Mouse (Mus musculus) midbrain, embryonic 12.5 days (tissue): ENCODE measurements around the gene Zfand4. TPM values are rescaled to one million over a fixed set of nuclear protein-coding genes. Genes with fewer than 3 reads are reported as not detected.
A peak's percentile ranks its signal among the peaks of the same experiment; 100 is the strongest.
"Not testable (repeated sequence)": the region's sequence is repeated elsewhere in the genome, so short reads cannot be mapped to it uniquely, and the experiment has no call there.

Experiments
- ATAC-seq: fragments of 200-750 bp; cut with Nextera tagmentation; 2 replicates; pipeline ENCODE4 v1.8.0; 2017; ENCODE audit warnings: low read depth, moderate TSS enrichment, moderate library complexity; ENCODE audit not compliant: low FRiP score
- H3K27ac ChIP-seq: fragments of 300-500 bp; sonication (generic); replicated peaks from 2 replicates; pipeline ENCODE4 v1.5.1; 2016; ENCODE audit warnings: mild to moderate bottlenecking
- H3K27me3 ChIP-seq: fragments of 300-500 bp; sonication (generic); 2 replicates; pipeline ENCODE4 v1.6.1; 2016; ENCODE audit warnings: mild to moderate bottlenecking
- H3K36me3 ChIP-seq: fragments of 300-500 bp; sonication (generic); 2 replicates; pipeline ENCODE4 v1.6.1; 2016
- H3K4me1 ChIP-seq: fragments of 300-500 bp; sonication (generic); 2 replicates; pipeline ENCODE4 v1.6.1; 2016
- H3K4me2 ChIP-seq: fragments of 300-500 bp; sonication (generic); replicated peaks from 2 replicates; pipeline ENCODE4 v1.6.1; 2016; ENCODE audit warnings: mild to moderate bottlenecking, moderate library complexity
- H3K4me3 ChIP-seq: fragments of 300-500 bp; sonication (generic); 2 replicates; pipeline ENCODE4 v1.5.1; 2016; ENCODE audit warnings: mild to moderate bottlenecking
- H3K9ac ChIP-seq: fragments of 300-500 bp; sonication (generic); replicated peaks from 2 replicates; pipeline ENCODE4 v1.6.1; 2016; ENCODE audit warnings: mild to moderate bottlenecking, moderate library complexity
- H3K9me3 ChIP-seq: fragments of 300-500 bp; sonication (generic); 2 replicates; pipeline ENCODE4 v1.6.1; 2016; ENCODE audit warnings: mild to moderate bottlenecking
- WGBS: fragments of 180-500 bp; shearing (Covaris S2); methylation state at CpG from one replicate; pipeline ENCODE4 v1.1.7; 2016; 5-methylcytosine and 5-hydroxymethylcytosine counted together
- polyA plus RNA-seq: library from polyadenylated mRNA; unstranded; fragments of >200 nt; fragmentation: Nextera tagmentation; extraction: Ambion mirVana; gene quantifications from 2 replicates; pipeline ENCODE4 v1.2.1, GENCODE M21; 2016

Gene Zfand4
- polyA plus RNA-seq, 1 experiment from 2014 or later, result 12.3 TPM

DNA sequence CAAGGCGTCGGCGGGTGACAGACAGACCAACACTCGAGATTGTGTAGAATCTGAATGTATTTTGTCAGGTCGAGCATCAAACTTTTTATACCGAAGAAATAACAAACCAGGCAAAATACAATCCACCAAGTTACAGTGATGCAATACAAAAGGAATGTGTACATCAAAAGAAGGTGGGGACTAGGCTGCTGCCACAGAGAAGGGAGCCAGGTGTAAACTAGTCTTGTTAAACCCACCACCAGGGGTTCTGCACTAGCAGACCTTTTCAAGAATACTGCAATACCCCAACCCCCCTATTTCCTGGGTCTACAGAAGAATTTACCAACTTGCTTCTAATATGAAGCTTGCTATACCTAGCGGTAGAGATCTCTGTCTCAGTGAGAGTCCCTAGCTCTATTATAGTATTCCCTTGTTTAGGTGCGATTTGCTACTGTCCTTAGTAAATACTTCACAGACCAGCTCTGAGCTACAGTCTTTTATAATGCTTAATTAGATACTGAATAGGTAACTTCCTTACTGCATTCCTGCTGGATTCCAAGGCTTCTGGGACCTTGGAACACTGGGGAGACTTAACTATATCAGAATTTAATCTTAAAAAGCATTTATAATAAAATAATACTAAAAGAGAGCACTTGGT is 92.4 kb downstream of the Zfand4 start:
- H3K27me3 ChIP-seq, H3K27ac ChIP-seq, H3K4me2 ChIP-seq, H3K9ac ChIP-seq, H3K4me1 ChIP-seq, H3K4me3 ChIP-seq, ATAC-seq, H3K9me3 ChIP-seq, H3K36me3 ChIP-seq: not testable (repeated sequence)
- WGBS, result 73% methylated on average over 8 of the region's 8 CpGs

DNA sequence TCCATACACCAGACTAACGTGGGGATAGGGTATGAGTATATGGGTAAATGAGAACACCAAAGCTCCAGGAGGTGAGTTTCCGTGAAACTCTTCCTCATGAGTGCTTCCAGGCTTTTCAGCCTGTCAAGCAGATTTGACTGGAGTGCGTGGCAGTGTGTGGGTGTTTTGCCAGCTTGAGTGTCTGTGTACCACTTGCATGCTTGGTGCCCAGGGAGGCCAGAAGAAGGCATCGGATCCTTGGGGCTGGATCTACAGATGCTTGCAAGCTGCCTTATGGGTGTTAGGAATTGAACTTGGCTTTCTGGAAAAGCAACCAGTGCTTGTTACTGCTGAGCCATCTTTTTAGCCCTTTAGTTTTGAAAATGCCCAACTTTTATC is 92.9 kb downstream of the Zfand4 start:
- Histone ChIP-seq H3K4me2 (no peak overlapping the region), H3K27ac (no peak overlapping the region), H3K4me1 (no peaks in the 10 kb centered on the region), H3K4me3 (no peak overlapping the region), H3K9ac (no peak overlapping the region), H3K36me3 (no peaks in the 10 kb centered on the region), H3K9me3 (no peaks in the 10 kb centered on the region), H3K27me3 (no peaks in the 10 kb centered on the region)
- WGBS, result 77% methylated on average over 4 of the region's 4 CpGs
- no peak for ATAC-seq

DNA sequence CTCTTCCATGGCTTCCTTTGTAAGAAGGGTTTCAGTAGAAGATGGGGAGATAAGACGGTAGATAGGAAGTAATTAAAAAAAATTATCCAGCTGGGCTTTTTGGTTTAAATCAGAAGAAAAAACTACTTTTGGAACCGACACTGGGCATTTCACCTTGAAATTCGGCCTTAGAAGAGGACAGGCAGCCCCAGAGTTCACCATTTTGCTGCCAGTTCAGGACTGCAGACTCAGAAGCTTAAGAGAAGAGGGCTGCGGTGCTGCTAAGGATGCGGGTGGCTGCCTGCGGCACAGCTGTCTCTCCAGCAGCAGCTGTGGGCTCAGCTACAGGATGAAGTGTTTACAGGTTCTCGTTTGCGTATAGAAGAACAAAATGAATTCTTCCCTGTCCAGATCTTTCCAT is 94.0 kb downstream of the Zfand4 start:
- Histone ChIP-seq H3K4me1 (no peaks in the 10 kb centered on the region), H3K4me2 (no peak overlapping the region), H3K9me3 (no peaks in the 10 kb centered on the region), H3K36me3 (no peaks in the 10 kb centered on the region), H3K4me3 (no peak overlapping the region), H3K27ac (no peak overlapping the region), H3K9ac (no peak overlapping the region), H3K27me3 (no peaks in the 10 kb centered on the region)
- 71% methylated on average over 8 of the region's 8 CpGs for WGBS
- ATAC-seq, result no peak

DNA sequence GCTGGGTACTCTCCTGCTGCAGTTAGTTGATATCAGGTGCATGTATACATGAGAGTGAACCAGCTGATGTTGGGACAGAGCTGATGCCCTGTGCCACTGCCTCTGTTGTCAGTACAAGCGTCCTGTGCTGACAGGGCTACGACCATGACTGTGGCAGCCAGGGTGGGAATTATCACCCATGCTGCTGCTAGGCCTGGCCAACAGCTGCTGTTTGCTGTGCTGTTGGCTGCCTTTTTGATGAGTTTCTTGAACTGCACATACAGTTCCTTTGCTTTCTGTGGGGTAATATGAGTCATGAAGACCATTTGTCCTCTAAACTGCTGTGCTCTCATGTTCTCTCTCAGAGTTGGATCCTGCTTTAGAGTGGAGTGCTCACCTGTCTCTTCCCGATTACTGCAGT is 95.2 kb downstream of the Zfand4 start:
- no peak overlapping the region for H3K4me2 ChIP-seq
- H3K4me1 ChIP-seq, result no peaks in the 10 kb centered on the region
- H3K9ac ChIP-seq, result no peak overlapping the region
- H3K4me3 ChIP-seq, result no peak overlapping the region
- no peaks in the 10 kb centered on the region for H3K9me3 ChIP-seq
- H3K27me3 ChIP-seq, result no peaks in the 10 kb centered on the region
- no peak for ATAC-seq
- H3K36me3 ChIP-seq, result no peaks in the 10 kb centered on the region
- H3K27ac ChIP-seq, result no peak overlapping the region
- 92% methylated on average over 3 of the region's 3 CpGs for WGBS

DNA sequence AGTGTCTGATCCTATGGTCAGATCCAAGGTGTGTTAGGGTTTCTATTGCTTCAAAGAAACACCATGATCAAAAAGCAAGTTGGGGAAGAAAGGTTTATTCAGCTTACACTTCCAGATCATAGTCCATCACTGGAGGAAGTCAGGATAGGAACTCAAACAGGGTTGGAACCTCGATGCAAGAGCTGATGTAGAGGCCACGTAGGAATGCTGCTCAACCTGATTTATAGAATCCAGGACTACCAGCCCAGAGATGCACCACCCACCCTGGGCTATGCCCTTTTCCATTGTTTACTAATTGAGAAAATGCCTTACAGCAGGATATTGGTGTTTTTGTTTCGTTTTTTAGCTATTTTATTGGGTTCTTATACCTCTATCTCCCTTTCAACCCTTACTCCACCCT is 97.4 kb downstream of the Zfand4 start:
- H3K4me2 ChIP-seq, result no peak overlapping the region
- H3K36me3 ChIP-seq, result no peaks in the 10 kb centered on the region
- no peak for ATAC-seq
- no peak overlapping the region for H3K4me3 ChIP-seq
- no peaks in the 10 kb centered on the region for H3K4me1 ChIP-seq
- H3K27ac ChIP-seq, result no peak overlapping the region
- H3K9ac ChIP-seq, result no peak overlapping the region
- WGBS, result 84% methylated on average over 3 of the region's 3 CpGs
- no peaks in the 10 kb centered on the region for H3K9me3 ChIP-seq
- no peaks in the 10 kb centered on the region for H3K27me3 ChIP-seq

DNA sequence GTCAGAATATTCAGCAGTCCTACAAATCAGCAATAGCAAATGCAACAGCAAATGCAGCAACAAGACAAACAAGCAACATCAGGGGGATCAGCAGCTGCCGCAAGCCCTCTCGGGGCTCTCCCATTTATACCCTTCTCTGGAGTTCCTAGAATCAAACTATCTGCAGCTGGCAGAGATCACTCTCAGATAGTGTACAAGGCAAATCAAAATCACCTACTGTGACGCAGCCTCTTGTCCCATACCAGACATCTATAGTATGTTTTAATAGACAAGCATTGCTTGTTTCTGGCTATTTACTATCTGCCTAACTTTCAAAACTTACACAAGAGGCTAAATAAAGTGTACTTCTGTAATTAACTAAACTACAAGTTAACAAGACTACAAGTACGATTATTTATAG is 98.0 kb downstream of the Zfand4 start:
- no peaks in the 10 kb centered on the region for H3K4me1 ChIP-seq
- no peak for ATAC-seq
- H3K9ac ChIP-seq, result no peak overlapping the region
- no peaks in the 10 kb centered on the region for H3K27me3 ChIP-seq
- 95% methylated on average over 4 of the region's 4 CpGs for WGBS
- no peaks in the 10 kb centered on the region for H3K9me3 ChIP-seq
- no peak overlapping the region for H3K4me3 ChIP-seq
- H3K36me3 ChIP-seq, result no peaks in the 10 kb centered on the region
- no peak overlapping the region for H3K4me2 ChIP-seq
- no peak overlapping the region for H3K27ac ChIP-seq

DNA sequence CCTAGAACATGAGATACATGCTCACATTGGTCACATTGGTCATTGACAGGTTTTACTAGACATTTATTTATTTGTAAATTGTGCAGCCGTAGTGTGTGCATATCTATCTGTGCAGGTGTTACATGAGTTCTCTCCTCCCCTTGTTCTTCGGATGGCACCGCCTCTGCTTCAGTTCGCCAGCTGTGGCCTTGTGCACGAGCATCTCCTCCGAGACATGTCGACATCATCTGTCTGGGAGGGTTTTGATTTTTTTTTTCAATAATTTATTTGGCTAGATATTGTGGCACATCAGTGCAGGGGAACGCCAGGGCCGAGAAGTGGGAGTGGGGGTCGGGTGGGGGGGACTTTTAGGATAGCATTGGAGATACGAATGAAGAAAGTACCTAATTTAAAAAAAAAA is 103.9 kb downstream of the Zfand4 start:
- WGBS, result 86% methylated on average over 11 of the region's 11 CpGs
- H3K27me3 ChIP-seq, result no peaks in the 10 kb centered on the region
- no peaks in the 10 kb centered on the region for H3K4me1 ChIP-seq
- H3K27ac ChIP-seq, result no peak overlapping the region
- no peaks in the 10 kb centered on the region for H3K9me3 ChIP-seq
- no peak overlapping the region for H3K4me3 ChIP-seq
- H3K9ac ChIP-seq, result no peak overlapping the region
- no peak overlapping the region for H3K4me2 ChIP-seq
- ATAC-seq, result no peak
- no peaks in the 10 kb centered on the region for H3K36me3 ChIP-seq

DNA sequence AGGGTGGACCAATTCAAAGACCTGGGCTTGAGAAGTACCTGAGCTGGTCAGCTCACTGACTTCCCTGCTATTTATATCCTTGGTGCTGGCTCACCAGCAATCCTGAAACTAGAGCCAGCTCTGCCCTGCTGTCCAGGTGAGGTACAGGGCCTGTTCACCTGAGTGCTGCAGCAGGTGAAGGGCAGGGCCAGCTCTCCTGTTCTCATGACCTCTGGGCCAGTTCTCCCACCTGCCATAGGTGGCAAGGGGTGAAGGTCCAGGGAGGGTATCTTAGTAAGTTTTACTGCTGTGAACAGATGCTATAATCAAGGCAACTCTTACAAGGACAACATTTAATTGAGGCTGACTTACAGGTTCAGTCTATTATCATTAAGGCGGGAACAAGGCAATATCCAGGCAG is 105.8 kb downstream of the Zfand4 start:
- H3K36me3 ChIP-seq, result no peaks in the 10 kb centered on the region
- H3K9me3 ChIP-seq, result no peaks in the 10 kb centered on the region
- no peak overlapping the region for H3K27ac ChIP-seq
- H3K4me1 ChIP-seq, result 0 out of 2 replicates have a peak, but pooled peaks cover 4% of the 10 kb centered on the region
- H3K9ac ChIP-seq, result no peak overlapping the region
- no peak overlapping the region for H3K4me2 ChIP-seq
- no peaks in the 10 kb centered on the region for H3K27me3 ChIP-seq
- WGBS, result 91% methylated on average over 1 of the region's 1 CpGs
- ATAC-seq, result no peak
- H3K4me3 ChIP-seq, result no peak overlapping the region

DNA sequence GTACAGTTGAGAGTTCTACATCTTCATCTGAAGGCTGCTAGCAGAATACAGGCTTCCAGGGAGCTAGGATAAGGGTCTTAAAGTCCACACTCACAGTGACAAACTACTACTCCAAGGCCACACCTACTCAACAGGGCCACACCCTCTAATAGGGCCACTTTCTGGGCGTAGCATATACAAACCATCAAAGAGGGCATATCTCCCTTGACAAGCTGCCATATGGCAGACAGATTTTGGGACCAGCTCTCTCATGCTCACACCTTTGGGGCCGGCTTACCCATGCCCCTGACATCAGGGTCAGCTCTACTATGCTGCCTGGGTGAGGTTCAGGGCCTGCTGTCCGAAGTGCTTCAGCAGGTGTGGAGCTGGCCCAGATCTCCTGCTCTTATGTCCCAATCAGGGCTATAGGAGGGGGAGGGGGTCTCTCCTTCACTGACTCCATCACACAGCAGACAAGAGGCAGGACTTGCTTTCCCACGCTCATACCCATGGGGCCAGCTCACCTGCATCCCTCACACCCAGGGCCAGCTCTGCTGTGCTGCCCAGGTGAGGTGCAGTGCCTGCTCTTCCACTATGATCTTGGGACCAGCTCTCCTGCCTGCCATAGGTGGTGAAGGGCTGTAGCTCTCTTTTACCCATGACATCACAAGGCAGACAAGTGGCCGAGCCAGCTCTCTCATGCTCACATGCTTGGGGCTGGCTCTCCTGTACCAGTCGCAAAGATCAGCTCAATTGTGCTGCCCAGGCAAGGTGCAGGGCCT is 106.4 kb downstream of the Zfand4 start:
- H3K4me2 ChIP-seq, result no peak overlapping the region
- no peak overlapping the region for H3K9ac ChIP-seq
- 85% methylated on average over 6 of the region's 6 CpGs for WGBS
- H3K9me3 ChIP-seq, result no peaks in the 10 kb centered on the region
- H3K36me3 ChIP-seq, result no peaks in the 10 kb centered on the region
- no peak overlapping the region for H3K27ac ChIP-seq
- H3K4me3 ChIP-seq, result no peak overlapping the region
- 0 out of 2 replicates have a peak, but pooled peaks cover 4% of the 10 kb centered on the region for H3K4me1 ChIP-seq
- H3K27me3 ChIP-seq, result no peaks in the 10 kb centered on the region
- ATAC-seq, result 0 out of 2 replicates have a peak, but pooled peaks have one; percentile 41

DNA sequence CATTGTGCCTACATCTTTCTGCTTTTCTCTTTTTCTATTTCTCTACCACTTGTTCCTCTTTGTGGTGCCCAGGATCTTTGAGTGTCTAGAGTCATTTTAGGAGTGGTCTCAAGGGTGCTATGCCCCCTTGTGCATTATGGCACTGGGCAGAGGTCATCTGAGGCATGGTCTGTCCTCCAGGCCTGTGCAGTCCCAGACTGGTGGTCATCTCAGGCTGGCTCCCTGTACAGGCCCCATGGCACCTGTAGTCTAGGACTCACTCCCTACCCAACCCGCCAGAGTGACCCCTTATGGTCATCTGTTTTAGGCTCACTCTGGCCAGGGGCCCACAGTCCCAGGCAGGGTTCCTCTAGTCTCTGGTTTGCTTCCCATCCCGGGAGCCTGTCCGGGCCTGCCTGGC is 107.5 kb downstream of the Zfand4 start:
- Histone ChIP-seq H3K4me2 (no peak overlapping the region), H3K9me3 (no peaks in the 10 kb centered on the region), H3K9ac (no peak overlapping the region), H3K4me1 (0 out of 2 replicates have a peak, but pooled peaks cover 4% of the 10 kb centered on the region), H3K4me3 (no peak overlapping the region), H3K36me3 (no peaks in the 10 kb centered on the region), H3K27ac (no peak overlapping the region), H3K27me3 (no peaks in the 10 kb centered on the region)
- 96% methylated on average over 3 of the region's 3 CpGs for WGBS
- ATAC-seq, result no peak

DNA sequence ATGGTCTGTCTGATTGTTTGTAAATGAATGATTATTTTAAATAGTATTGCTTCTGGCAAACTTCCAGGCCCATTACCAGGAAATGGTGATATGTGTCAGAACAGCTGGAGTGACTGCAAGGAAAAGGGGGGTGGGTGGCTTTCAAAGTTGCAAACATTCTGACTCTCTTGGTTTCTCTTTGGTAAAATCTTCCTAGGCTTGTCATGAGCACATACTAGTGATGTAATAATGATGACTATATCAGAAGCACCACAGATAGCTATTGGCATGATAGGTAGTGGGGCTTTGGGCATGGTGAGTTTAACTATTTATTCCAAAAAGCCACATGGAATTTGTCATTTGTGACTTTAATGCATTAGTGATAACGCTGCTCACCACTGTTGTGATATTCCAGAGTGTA is 110.1 kb downstream of the Zfand4 start:
- H3K27ac ChIP-seq, result no peak overlapping the region
- 96% methylated on average over 1 of the region's 1 CpGs for WGBS
- no peaks in the 10 kb centered on the region for H3K9me3 ChIP-seq
- H3K9ac ChIP-seq, result no peak overlapping the region
- no peak overlapping the region for H3K4me3 ChIP-seq
- H3K4me2 ChIP-seq, result no peak overlapping the region
- H3K36me3 ChIP-seq, result no peaks in the 10 kb centered on the region
- H3K4me1 ChIP-seq, result 0 out of 2 replicates have a peak, but pooled peaks cover 4% of the 10 kb centered on the region
- ATAC-seq, result no peak
- no peaks in the 10 kb centered on the region for H3K27me3 ChIP-seq

DNA sequence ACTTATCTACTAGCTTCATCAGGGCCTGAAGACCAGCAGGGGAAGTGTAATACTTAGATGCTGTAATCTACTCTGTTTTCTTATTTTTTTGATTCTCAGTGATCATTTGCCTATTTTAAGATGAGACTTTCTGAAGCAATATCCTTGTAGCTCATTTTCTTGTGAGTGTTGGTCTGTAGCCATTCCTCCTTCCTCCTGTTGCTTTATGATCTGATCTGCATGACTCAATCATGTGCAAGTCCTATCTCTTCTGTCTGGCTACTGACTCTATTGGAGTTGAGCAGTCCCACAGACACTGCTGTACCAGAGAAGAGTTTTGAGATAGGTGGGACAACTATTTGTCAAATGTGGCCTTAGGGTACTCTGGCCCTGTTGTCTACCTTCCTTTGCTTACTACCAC is 110.6 kb downstream of the Zfand4 start:
- Histone ChIP-seq H3K4me1 (0 out of 2 replicates have a peak, but pooled peaks cover 4% of the 10 kb centered on the region), H3K4me2 (no peak overlapping the region), H3K27me3 (no peaks in the 10 kb centered on the region), H3K36me3 (no peaks in the 10 kb centered on the region), H3K4me3 (no peak overlapping the region), H3K9me3 (no peaks in the 10 kb centered on the region), H3K27ac (no peak overlapping the region), H3K9ac (no peak overlapping the region)
- no peak for ATAC-seq
